Mouse (Mus musculus): ENCODE results near the gene Cox6b2. TPM values are rescaled to one million over a fixed set of nuclear protein-coding genes. Genes with fewer than 3 reads are reported as not detected.
A peak's percentile ranks its signal among the peaks of the same experiment; 100 is the strongest.

The Cox6b2 gene
- total RNA-seq (2022): 10 to 100 TPM in 1 of 4 experiments, 1 to 10 TPM in 3; 6.0 to 13.0 (median 7.4) TPM

DNA sequence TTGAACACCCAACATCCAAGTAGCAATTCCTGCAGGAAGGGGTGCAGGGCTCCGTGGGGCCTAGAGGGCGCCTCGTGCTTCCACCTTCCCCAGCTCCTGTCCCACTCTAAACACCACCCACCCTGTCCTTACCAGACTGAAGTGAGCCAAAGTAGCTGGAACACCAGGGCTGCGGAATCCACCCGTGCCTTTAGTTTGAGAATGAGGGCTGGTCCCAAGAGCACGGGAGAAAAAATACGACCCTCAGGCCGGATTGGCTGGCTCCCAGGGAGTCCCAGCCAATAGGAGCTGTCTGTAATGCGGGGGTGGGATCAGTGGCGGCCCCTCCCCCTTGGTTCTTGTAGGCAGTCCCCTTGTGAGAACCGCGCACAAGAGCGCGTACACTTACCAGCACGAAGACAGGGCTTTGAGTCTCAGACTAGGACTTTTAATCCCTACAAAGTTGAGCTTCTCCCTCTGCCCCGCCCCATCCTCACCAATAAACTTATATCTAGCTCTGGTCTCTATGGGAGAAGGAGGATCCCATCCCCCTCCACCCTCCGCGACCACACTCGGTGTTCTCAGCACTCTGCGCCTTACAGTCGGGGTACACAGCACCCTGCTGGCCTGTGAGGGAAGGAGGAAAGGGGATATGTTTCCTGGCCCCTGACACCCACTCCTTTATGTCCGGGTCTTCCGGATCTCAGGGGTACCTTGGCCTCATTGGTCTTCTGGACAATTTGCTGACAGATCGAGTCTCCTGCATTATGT is at the start of gene Cox6b2:
Gene Cox6b2, minus strand, starts transcription at position 274 of the 750 bp plus-strand sequence.
- peak; percentile 39 to 54 for DNase-seq (ENCODE audit: low spot score in 2 of 2)

DNA sequence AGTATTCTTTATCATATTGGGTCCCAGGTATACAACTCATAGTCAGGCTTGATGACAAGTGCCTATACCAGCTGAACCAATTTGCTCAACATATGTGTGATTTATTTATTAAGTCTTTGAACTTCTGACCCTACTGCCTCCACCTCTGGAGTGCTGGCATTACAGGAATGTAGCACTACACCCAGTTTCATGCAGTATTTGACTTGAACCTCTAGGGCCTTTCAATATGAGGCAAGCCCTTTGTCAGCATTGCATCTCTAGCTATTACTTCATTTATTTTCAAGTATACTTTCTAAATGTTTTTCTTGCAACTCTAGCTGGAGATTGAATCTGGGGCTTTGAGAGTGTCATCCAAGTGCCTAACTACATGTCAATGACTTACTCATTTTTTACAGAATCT is 49.4 kb upstream of the Cox6b2 start:
- DNase-seq (ENCODE audit: low spot score in 2 of 2): no peak

DNA sequence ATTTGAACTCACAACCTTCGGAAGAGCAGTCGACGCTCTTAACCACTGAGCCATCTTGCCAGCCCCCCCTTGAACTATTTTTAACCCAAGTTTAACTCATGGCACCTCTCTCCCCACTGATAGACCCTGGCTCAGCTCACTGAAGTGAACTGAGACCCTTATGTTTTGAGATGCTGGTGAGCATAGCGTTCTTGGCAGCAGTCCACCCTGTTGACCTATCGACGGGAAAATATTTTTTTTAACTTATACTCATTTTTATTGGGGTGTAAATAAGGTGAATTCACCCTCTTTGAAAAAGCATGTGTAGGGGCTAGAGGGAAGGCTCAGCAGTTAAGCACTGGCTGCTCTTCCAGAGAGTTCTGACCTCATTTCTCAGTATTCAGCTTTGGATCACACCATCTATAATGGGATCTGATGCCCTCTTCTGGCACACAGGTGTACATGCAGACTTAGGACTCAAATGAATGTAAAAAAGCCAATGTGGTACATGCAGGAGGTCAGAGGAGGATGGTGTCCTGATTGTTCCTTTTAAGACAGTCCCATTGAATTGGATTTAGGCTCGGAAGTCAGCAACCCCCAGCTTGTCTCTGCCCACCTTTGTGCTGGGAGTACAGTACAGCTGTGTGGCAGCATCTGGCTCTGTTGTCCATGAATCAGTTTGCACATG is 43.0 kb upstream of the Cox6b2 start:
- DNase-seq (ENCODE audit: low spot score in 2 of 2): no peak

GRCm38 (mm10) chr7:4794631-4795168 is 41.8 kb upstream of the Cox6b2 start:
- DNase-seq (ENCODE audit: low spot score in 2 of 2): no peak

- DNase-seq (ENCODE audit: low spot score in 2 of 2): no peak
Observed at GRCm38 (mm10) chr7:4793674-4794073, 40.8 kb upstream of the Cox6b2 start.

GRCm38 (mm10) chr7:4793248-4793647 is 40.4 kb upstream of the Cox6b2 start:
- DNase-seq (ENCODE audit: low spot score in 2 of 2): peak in 1 of 2 experiments; percentile 19

DNA sequence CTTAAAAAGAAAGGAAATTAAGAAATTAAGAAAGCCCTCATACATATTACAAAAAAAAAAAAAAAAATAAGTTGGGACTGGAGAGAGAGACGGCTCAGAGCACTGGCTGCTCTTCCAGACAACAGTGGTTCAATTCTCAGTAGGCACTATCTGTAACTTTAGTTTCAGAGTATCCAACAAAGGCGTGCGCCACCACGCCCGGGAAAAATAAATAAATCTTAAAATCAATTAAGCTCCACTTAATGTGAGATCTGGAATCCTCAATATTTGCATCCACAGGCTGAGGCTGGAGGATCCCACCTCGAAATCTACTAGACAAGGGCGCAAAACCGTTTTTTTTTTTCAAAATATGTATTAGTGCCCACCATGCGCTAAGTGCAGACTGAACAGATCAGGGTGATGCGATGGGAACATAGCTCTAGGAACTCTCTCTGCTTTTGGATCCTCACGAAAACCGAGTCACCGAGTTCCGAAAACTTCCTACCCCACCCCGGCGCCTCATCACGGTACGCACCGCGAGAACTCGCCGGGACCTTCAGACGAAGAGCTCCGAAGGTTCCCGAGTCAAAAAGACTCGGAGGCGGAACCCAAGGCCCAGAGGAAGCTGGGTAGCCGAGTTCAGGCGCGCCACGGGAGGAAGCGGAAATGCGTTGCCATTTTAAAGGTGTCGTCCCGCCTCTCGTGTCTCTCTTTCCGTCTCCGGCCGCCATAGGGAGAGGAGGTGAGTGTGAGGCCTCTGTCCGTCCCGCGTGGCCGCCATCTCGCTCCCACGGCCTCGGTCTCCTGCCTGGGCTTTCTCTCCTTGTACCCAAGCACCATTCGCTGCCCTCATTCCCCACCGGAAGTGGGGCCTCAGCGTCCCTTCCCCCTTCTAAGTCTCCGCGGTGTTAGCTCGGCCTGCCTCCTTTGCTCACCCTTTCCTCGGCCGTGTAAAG is 39.7 kb upstream of the Cox6b2 start, which contains the start of gene Rpl28:
Gene Rpl28, plus strand, starts transcription at position 597 of the 935 bp plus-strand sequence.
- peak; percentile 93 to 94 for DNase-seq (ENCODE audit: low spot score in 2 of 2)

GRCm38 (mm10) chr7:4789436-4789935 is 36.6 kb upstream of the Cox6b2 start, which contains the start of gene Tmem238:
Gene Tmem238, minus strand, starts transcription at chr7:4789656.
- DNase-seq (ENCODE audit: low spot score in 2 of 2): no peak

DNA sequence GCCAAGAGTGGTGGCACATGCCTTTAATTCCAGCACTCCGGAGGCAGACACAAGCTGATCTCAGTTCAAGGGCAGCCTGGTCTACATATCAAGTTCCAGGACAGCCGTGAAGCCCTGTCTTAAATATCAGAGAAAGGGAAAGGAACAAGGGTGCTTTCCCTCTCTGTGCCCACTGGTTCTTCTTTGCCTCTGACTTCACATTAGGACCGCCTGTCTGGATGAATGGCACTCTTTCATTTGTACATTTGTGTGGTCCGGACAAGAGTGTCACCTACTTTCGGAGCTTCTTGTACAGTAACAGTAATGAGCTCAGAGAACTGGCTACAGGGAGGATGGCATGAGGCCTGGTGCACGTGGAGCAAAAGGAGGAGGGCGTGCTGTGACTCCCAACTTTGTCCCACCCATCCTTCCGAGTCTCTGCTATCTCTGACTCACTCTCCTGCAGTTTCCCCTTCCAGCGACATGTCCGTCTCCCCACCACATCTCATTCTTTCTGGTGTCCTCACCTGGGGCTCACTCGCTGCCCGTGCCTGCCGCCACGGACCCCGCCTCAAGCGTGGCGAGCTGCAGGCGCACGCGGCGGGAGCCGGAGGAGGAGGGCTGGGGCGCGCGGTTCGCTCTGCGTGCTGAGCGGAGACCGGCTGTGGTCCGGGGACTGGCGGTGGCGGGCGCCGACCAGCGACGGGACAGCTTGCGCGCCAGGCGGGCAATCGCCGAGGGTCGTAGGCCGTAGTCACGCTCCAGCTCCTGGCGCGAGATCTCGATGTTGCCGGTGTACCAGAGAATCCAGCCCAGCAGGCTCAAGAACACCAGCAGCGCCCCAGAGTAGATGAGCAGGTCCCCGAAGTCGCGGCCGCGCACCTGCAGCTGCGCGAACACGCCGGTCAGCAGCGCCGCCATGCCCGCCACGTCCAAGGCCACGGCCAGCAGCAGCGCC is 35.9 kb upstream of the Cox6b2 start:
- DNase-seq (ENCODE audit: low spot score in 2 of 2): peak in 1 of 2 experiments; percentile 52

GRCm38 (mm10) chr7:4783667-4784268 is 30.9 kb upstream of the Cox6b2 start:
- no peak for DNase-seq (ENCODE audit: low spot score in 2 of 2)

DNA sequence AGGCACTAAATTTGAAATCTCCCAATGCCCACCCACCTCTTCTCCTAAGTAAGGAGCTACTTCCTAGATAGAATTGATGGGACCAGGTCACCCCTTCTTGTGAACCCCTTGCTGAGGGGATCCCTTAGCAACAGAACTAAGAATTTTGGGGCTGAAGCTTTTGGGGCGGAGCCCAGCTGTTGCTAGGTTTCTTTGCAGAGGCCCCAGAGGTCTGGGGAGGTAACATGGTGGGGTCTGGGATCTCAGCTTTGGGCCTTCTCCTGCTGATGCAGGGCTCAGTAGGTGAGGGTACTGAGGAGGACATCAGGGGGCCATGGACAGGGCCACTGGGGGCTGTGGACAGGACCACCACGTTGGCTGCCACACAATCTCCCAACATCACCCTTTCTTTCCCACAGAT is 29.9 kb upstream of the Cox6b2 start, which contains the start of the genes Il11 and Tmem190:
Gene Il11, minus strand, starts transcription at position 101 of the 400 bp plus-strand sequence.
Gene Tmem190, plus strand, starts transcription at position 179 of the 400 bp plus-strand sequence.
- DNase-seq (ENCODE audit: low spot score in 2 of 2): no peak

DNA sequence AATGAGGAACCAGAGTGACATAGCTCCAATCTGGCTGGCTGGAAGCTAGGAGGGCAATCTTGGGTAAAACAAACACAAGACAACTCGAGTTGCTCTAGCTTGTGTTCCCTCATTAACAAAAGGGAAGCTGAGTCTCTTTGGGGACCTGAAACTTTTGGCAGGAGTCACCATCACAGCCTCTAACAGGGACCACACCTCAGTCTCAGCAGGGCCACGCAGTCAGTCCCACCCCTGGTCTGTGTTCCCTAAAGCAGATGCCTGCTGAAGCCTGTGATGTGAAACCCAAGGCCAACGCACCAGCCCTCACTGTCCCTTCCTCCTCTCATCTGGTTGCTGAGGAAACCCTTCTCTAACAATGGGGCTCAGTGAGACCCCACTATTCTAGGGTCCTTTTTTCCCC is 29.2 kb upstream of the Cox6b2 start:
- no peak for DNase-seq (ENCODE audit: low spot score in 2 of 2)

DNA sequence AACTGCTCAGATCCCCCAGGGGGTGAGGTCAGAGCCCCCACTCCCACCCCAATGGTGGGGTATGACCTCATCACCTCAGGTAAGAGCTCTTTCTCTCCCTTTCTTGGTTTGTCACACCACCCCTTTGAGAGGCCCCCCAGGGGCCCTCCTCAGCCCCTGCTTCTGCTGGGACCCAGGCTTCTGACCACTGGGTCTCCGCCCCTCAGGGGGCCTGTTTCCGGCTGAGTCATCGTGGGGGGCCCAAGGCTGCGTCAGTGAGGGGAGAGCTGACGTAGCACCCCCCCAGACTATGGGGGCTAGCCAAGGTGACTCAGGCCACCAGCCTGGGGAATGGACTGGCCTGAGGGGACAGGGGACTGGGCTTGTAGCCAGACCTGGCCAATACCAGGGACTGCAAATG is 27.0 kb upstream of the Cox6b2 start:
- no peak for DNase-seq (ENCODE audit: low spot score in 2 of 2)

GRCm38 (mm10) chr7:4777851-4778637 is 25.1 kb upstream of the Cox6b2 start:
- DNase-seq (ENCODE audit: low spot score in 2 of 2): no peak

GRCm38 (mm10) chr7:4776861-4777830 is 24.3 kb upstream of the Cox6b2 start:
- no peak for DNase-seq (ENCODE audit: low spot score in 2 of 2)

- DNase-seq (ENCODE audit: low spot score in 2 of 2): no peak
Observed at GRCm38 (mm10) chr7:4776131-4776530, 23.2 kb upstream of the Cox6b2 start.

GRCm38 (mm10) chr7:4771202-4771601 is 18.3 kb upstream of the Cox6b2 start, which contains the start of gene Fam71e2:
Gene Fam71e2, minus strand, starts transcription at chr7:4771302.
- no peak for DNase-seq (ENCODE audit: low spot score in 2 of 2)

Data from layer of hippocampus, adult 8-10 months (tissue).